Mouse (Mus musculus) brain, embryonic 14.5 days (tissue): ENCODE measurements around the gene Eno4.

Experiments
- CTCF ChIP-seq: fragments of 200-500 bp; IDR thresholded peaks from 2 replicates; pipeline ENCODE4 v1.5.1; 2012; ENCODE audit warnings: inconsistent platforms, mild to moderate bottlenecking, moderate library complexity, borderline replicate concordance; ENCODE audit not compliant: insufficient read depth, insufficient read length; ENCODE audit errors: extremely low read depth
- POLR2A ChIP-seq: fragments of 200-500 bp; IDR thresholded peaks from 2 replicates; pipeline ENCODE4 v1.6.1; 2012; ENCODE audit warnings: mild to moderate bottlenecking, inconsistent platforms, borderline replicate concordance; ENCODE audit not compliant: poor library complexity, insufficient read depth, insufficient read length, severe bottlenecking; ENCODE audit errors: extremely low read depth

DNA sequence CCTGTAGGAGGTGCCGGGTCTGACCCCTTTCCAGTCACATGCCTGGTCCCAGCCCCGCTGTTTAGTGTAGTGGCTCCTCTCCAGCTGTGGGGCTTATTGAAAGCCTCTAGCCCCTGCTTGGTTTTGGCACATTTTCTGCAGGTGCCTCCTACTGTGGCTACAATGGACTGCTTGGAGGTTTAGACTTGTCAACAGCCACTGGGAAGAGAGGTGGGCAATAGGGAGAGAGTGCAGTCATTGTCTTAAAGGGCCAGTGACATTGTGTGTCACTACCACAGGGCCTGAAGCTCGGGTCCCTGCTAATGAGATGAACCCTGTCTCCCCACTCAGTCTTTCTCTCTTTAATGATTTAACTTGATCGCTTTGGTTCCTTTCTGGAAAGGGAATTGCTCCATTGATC, 10.2 kb upstream of the Eno4 start:
- TF ChIP-seq CTCF (no peak), POLR2A (no peak)
